Mouse (Mus musculus) heart, adult 9 months (tissue): Measurements from ENCODE around the gene Apold1.

ENCODE experiments used
- DNase-seq, 2 experiments: peaks; one replicate each; pipeline ENCODE4 v3.0.0; 2022; ENCODE audit warnings: low spot score in 2 of 2

Gene Apold1

DNA sequence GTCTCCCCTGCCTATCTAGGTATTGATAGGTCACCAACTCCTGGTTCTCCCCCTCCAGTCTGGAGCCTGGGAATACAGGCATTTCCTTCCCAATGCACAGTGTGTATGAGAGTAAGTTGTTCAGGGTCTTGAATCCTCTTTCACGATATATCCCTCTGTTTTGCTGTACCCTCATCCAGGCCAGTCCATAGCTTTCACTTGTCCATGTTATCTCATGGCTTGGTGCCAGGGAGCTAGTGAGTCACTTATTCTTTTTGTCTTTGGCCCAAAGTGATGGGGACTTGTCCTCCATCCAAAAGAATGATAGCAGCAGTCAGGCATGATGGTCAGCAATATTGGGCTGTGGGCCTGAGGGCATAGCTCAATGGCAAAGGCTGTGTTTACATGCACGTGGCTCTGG is 45.2 kb downstream of the Apold1 start:
- no peak for DNase-seq

GRCm38 (mm10) chr6:135029246-135029645 is 47.7 kb downstream of the Apold1 start:
- DNase-seq = no peak
